Mouse (Mus musculus) stomach, embryonic 15.5 days (tissue): Measurements from ENCODE around the gene Slmap. TPM values are rescaled to one million over a fixed set of nuclear protein-coding genes. Genes with fewer than 3 reads are reported as not detected.
"Not testable (repeated sequence)": the region's sequence is repeated elsewhere in the genome, so short reads cannot be mapped to it uniquely, and the experiment has no call there.

ENCODE experiments used
- ATAC-seq: fragments of 200-750 bp; cut with Nextera tagmentation; 2 replicates; pipeline ENCODE4 v1.8.0; 2017; ENCODE audit warnings: low read depth, moderate number of reproducible peaks, moderate TSS enrichment; ENCODE audit not compliant: insufficient read depth, low FRiP score
- H3K27ac ChIP-seq: fragments of 300-500 bp; sonication (generic); 2 replicates; pipeline ENCODE4 v1.5.1; 2015; ENCODE audit warnings: mild to moderate bottlenecking, inconsistent platforms
- H3K27me3 ChIP-seq: fragments of 300-500 bp; sonication (generic); replicated peaks from 2 replicates; pipeline ENCODE4 v1.6.1; 2015; ENCODE audit warnings: inconsistent platforms
- H3K36me3 ChIP-seq: fragments of 300-500 bp; sonication (generic); 2 replicates; pipeline ENCODE4 v1.6.1; 2015; ENCODE audit warnings: inconsistent platforms
- H3K4me1 ChIP-seq: fragments of 300-500 bp; sonication (generic); 2 replicates; pipeline ENCODE4 v1.6.1; 2015; ENCODE audit warnings: inconsistent platforms
- H3K4me2 ChIP-seq: fragments of 300-500 bp; sonication (generic); 2 replicates; pipeline ENCODE4 v1.6.1; 2015; ENCODE audit warnings: mild to moderate bottlenecking, inconsistent platforms
- H3K4me3 ChIP-seq: fragments of 300-500 bp; sonication (generic); replicated peaks from 2 replicates; pipeline ENCODE4 v1.5.1; 2015; ENCODE audit warnings: inconsistent platforms
- H3K9ac ChIP-seq: fragments of 300-500 bp; sonication (generic); 2 replicates; pipeline ENCODE4 v1.6.1; 2015; ENCODE audit warnings: inconsistent platforms
- H3K9me3 ChIP-seq: fragments of 300-500 bp; sonication (generic); 2 replicates; pipeline ENCODE4 v1.6.1; 2016; ENCODE audit warnings: inconsistent platforms
- WGBS: fragments of 180-500 bp; shearing (Covaris S2); methylation state at CpG from one replicate; pipeline ENCODE4 v1.1.7; 2015; 5-methylcytosine and 5-hydroxymethylcytosine counted together
- polyA plus RNA-seq: library from polyadenylated mRNA; unstranded; fragments of >200 nt; fragmentation: Nextera tagmentation; extraction: Ambion mirVana; gene quantifications from 2 replicates; pipeline ENCODE4 v1.2.1, GENCODE M21; 2015

Gene Slmap
- polyA plus RNA-seq, 1 experiment from 2014 or later = 48.3 TPM

DNA sequence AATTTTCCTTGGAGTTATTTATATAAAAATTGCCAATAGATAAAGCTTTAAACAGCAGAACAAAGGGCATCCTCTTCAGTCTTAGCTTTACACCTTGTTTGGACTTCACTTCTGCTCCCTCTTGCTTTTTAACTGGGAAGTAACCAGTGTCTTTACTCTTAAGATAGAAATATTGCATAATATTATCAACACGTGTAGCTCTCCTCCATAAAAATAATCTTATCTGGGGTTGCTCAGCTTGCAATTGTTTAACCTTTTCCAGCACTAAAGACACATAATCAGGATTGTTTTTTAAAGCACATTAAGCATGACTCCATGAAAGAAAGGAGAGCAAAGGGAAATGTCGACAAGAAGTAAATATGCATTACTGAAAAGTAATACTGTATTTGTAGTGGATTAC lies 114.5 kb downstream of the Slmap start:
- no peaks in the 10 kb centered on the region for H3K4me1 ChIP-seq
- no peak overlapping the region for H3K4me2 ChIP-seq
- no peak overlapping the region for H3K9ac ChIP-seq
- WGBS = 53% methylated on average over 2 of the region's 2 CpGs
- no peak overlapping the region for H3K27ac ChIP-seq
- no peaks in the 10 kb centered on the region for H3K27me3 ChIP-seq
- H3K4me3 ChIP-seq = no peak overlapping the region
- H3K36me3 ChIP-seq = peaks cover 4% of the 10 kb centered on the region; the same call in 1 of the 2 replicates
- no peaks in the 10 kb centered on the region for H3K9me3 ChIP-seq
- no peak for ATAC-seq

DNA sequence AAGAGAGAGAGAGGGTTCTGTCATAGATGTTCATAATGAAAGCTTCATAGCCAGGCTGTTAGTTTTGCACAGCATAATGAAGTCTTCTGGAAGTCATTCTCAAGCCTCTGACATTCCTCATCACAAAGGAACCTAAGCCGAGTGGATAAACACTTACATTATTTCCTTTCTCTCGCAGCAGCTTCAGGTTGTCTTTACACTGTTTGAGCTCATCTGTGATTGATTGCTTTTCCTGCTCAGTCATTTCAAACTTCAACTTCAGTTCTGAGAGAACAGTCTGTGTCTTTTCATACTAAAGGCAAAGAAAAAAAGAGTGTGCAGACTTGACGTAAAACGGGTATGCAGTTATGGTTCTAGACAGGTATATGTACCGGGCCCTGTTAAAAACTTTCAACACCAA lies 116.8 kb downstream of the Slmap start:
- no peak overlapping the region for H3K9ac ChIP-seq
- H3K27me3 ChIP-seq = no peaks in the 10 kb centered on the region
- H3K4me3 ChIP-seq = no peak overlapping the region
- WGBS = 46% methylated on average over 5 of the region's 5 CpGs
- no peak overlapping the region for H3K4me2 ChIP-seq
- H3K27ac ChIP-seq = no peak overlapping the region
- no peak for ATAC-seq
- peaks cover 7% of the 10 kb centered on the region; the same call in 1 of the 2 replicates for H3K36me3 ChIP-seq
- no peaks in the 10 kb centered on the region for H3K9me3 ChIP-seq
- no peaks in the 10 kb centered on the region for H3K4me1 ChIP-seq

DNA sequence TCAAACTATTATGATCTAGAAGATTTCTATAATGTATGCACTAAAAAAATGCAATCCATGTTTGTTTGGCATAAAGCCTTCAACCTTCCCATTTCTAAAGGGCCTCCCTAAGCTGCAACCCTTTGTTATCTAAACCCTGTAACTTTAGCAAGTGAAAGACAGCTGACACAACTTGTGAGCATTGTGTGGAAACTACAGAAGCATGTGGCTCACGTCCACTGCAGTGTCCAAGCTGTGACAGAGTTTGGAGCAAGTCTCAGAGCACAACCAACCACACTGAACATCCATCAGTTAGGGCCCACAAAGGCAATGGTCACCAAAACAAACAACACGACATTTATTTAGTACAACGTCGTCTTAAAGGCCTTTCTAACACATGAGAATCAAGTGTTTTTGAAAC lies 117.6 kb downstream of the Slmap start:
- Histone ChIP-seq H3K27ac (no peak overlapping the region), H3K27me3 (no peaks in the 10 kb centered on the region), H3K36me3 (0 out of 2 replicates have a peak, but pooled peaks cover 2% of the 10 kb centered on the region), H3K4me1 (no peaks in the 10 kb centered on the region), H3K9me3 (no peaks in the 10 kb centered on the region), H3K4me2 (no peak overlapping the region), H3K9ac (no peak overlapping the region), H3K4me3 (no peak overlapping the region)
- 72% methylated on average over 4 of the region's 4 CpGs for WGBS
- ATAC-seq = no peak

DNA sequence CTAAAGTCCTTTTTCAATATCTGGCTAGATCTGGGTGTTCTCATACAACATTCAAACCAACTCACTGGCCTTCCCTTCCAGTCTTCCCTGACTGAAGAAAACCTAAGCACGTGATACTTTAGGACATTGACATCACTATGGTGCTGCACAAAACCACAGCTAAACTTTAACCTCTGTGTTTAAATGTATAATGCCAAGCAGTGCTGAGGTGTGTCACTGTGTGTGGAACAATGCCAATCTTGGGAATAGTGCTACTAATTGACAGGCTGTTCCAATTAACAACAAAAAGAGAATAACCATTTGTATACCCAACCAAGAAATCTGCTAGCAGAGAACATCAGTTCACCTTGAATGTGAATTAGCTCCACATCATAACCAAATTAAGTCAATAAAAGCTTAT lies 121.2 kb downstream of the Slmap start:
- 77% methylated on average over 1 of the region's 1 CpGs for WGBS
- H3K4me3 ChIP-seq = no peak overlapping the region
- H3K4me1 ChIP-seq = no peaks in the 10 kb centered on the region
- no peak overlapping the region for H3K4me2 ChIP-seq
- H3K27ac ChIP-seq = no peak overlapping the region
- no peak overlapping the region for H3K9ac ChIP-seq
- ATAC-seq = no peak
- 0 out of 2 replicates have a peak, but pooled peaks cover 2% of the 10 kb centered on the region for H3K36me3 ChIP-seq
- H3K9me3 ChIP-seq = no peaks in the 10 kb centered on the region
- H3K27me3 ChIP-seq = no peaks in the 10 kb centered on the region

DNA sequence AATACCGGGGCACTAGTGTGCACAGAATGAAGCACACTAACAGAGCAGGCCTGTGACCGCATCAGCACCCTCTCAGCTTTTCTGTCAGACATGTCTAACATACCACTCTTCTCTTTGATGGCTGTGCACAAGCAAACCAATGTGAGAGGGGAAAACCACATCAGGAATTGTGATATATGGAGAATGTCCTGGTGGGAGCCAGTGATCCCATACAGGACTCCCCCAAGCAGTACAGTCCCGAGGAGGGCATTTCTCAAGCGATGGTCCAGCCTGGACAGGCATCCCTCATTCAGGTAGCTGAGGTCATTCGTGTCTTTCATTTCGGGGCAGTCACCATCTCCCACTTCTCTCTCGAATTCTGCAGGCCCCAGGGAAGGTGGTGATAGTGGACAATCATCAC lies 128.0 kb downstream of the Slmap start:
- H3K4me1 ChIP-seq = no peaks in the 10 kb centered on the region
- 89% methylated on average over 7 of the region's 7 CpGs for WGBS
- no peak overlapping the region for H3K4me2 ChIP-seq
- H3K9me3 ChIP-seq = no peaks in the 10 kb centered on the region
- no peaks in the 10 kb centered on the region for H3K27me3 ChIP-seq
- no peak for ATAC-seq
- no peak overlapping the region for H3K27ac ChIP-seq
- no peak overlapping the region for H3K4me3 ChIP-seq
- H3K9ac ChIP-seq = no peak overlapping the region
- H3K36me3 ChIP-seq = 0 out of 2 replicates have a peak, but pooled peaks cover 3% of the 10 kb centered on the region

DNA sequence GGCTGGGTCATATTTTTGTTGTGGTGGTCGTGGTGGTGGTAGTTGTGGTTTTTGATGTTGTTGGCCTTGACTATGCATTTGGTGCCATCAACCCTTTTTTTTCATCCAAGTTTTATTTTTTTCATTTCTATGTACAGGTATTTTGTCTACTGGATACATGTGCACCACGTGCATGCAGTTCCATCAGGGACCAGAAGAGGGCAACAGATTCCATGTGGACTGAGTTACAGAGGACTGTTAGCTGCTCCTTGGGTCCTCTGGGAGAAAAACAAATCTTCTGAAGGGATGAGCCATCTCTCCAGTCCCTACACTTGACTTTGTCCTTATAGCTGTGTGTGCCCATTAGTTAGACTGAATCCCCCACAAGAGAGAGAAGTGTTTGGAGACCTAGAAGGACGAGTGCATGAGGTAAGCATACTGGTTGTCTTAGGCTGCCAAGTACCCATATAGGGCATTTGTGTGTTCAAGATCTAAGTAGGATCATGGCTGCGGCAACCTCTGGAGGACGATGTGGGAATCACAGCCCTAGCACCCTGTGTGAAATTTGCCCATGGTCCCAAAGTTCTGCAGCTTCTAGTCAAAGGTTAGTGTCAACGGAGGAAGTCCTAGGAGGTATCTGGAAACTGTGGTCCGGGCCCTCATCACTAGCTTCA lies 136.1 kb downstream of the Slmap start:
- ATAC-seq = no peak
- WGBS = 92% methylated on average over 7 of the region's 7 CpGs
- no peak overlapping the region for H3K27ac ChIP-seq
- 0 out of 2 replicates have a peak, but pooled peaks cover 3% of the 10 kb centered on the region for H3K36me3 ChIP-seq
- H3K4me2 ChIP-seq = no peak overlapping the region
- no peaks in the 10 kb centered on the region for H3K4me1 ChIP-seq
- H3K27me3 ChIP-seq = no peaks in the 10 kb centered on the region
- no peaks in the 10 kb centered on the region for H3K9me3 ChIP-seq
- H3K9ac ChIP-seq = no peak overlapping the region
- H3K4me3 ChIP-seq = no peak overlapping the region

DNA sequence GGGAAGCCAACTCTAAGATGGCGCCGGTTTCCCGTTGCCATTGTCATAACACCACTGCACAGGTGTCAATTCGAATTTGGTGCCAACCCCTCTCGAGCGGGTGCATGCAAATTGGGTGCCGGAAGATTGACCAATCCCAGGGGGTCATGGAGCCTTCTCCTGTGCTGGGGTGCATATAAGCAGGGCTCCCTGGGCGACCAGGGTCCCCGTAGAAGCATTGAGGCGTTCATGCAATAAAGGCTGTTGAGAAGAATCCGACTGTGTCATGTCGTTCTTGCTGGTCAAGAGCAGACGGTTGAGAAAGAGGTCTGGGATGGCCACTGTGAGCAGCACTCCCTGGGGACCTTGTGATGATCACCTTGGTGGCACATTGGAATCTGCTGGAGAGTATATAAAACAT lies 142.9 kb downstream of the Slmap start:
- Histone ChIP-seq H3K4me3 (no peak overlapping the region), H3K9ac (no peak overlapping the region), H3K27ac (no peak overlapping the region), H3K4me2 (no peak overlapping the region), H3K9me3 (no peaks in the 10 kb centered on the region), H3K4me1 (no peaks in the 10 kb centered on the region), H3K36me3 (0 out of 2 replicates have a peak, but pooled peaks cover 3% of the 10 kb centered on the region), H3K27me3 (no peaks in the 10 kb centered on the region)
- WGBS = 89% methylated on average over 13 of the region's 13 CpGs
- ATAC-seq = no peak

DNA sequence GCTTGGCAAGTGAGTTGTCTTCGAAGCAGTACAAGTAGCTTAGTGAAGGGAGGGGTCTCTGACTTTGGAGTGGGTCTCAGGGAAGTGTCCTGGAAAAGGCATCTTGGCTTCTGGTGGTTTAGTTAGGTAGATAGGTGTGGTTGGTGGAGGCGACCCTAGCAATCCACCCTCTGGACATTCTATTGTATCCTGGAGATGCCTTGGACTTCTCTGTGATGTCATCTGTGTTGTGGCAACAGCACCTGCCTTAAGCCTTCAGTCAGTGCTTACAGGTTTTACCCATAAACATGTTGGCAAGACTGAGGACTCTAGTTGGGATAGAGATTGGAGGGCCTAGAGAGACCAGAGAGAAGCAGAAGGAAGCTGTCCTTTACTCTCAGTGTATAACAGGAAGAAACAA lies 145.8 kb downstream of the Slmap start:
- H3K36me3 ChIP-seq, H3K4me3 ChIP-seq, H3K4me2 ChIP-seq, H3K27me3 ChIP-seq, H3K9me3 ChIP-seq, H3K9ac ChIP-seq, H3K27ac ChIP-seq, ATAC-seq, H3K4me1 ChIP-seq: not testable (repeated sequence)
- 86% methylated on average over 2 of the region's 2 CpGs for WGBS

DNA sequence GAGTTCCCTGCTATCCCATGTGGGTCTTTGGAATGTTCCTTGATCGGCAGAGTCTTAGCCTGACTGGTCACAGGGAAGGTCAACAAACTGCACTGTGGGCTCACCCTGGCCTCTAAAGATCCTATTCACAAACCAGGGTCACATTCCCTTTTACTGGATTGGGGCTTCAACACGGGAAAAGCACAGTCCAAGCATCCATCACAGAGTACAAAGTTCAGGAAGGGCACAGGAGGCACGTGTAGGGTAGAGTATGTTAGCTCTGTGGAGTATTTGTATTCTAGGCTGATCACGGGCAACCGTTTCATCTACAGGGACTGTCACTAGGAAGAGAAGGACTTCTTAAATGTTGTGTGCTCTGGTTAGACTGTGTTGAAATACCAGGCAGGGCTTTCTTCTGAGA lies 147.7 kb downstream of the Slmap start:
- ATAC-seq = not testable (repeated sequence)

DNA sequence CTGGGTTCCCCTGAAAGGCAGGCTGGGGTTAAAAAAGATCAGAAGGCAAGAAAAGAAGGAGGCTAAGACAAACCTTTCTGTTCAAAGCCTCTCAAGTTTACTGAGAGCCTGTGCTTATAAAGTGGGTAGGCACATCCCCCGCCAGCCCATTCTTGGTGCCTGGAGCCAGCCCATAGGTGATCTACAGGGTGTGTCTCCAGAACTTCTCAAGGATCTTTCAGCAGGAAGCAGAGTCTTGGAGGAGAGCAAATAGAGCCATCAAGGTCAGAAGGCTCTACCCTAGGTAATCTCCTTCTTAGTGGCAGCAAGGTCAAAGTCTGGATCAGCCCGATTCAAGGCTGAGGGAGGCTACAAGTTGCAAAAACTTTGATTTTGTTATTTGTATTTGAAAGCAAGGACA lies 149.1 kb downstream of the Slmap start:
- not testable (repeated sequence) for H3K9me3 ChIP-seq, ATAC-seq, H3K9ac ChIP-seq, H3K4me2 ChIP-seq, H3K4me3 ChIP-seq, H3K27ac ChIP-seq, H3K36me3 ChIP-seq, H3K4me1 ChIP-seq, H3K27me3 ChIP-seq
- WGBS = 72% methylated on average over 2 of the region's 2 CpGs

More for the DNA sequence above, 147.7 kb downstream of the Slmap start:
- H3K9me3 ChIP-seq, H3K9ac ChIP-seq, H3K27me3 ChIP-seq, H3K36me3 ChIP-seq, H3K27ac ChIP-seq, H3K4me2 ChIP-seq, H3K4me3 ChIP-seq, H3K4me1 ChIP-seq: not testable (repeated sequence)
- 49% methylated on average over 5 of the region's 5 CpGs for WGBS

DNA sequence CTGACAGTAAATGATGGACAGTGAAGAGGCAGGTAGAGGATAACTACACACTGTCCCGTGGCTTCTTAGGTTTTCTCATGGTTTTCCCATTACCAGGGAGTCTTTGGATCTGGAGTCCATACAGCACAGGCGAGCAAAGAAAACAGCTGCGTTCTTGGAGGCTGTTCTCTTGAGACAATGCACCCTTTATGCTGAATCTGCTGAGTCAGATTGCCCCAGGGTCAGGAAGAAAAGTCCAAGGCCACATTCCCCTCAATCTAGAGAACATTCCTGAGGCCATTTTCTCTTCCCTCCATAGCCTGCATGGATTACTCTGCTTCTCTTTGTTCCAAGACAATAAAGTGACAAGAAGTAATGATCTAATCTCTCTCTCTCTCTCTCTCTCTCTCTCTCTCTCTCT lies 155.7 kb downstream of the Slmap start:
- ATAC-seq = no peak
- Histone ChIP-seq H3K9me3 (no peaks in the 10 kb centered on the region), H3K36me3 (no peaks in the 10 kb centered on the region), H3K27ac (no peak overlapping the region), H3K4me1 (no peaks in the 10 kb centered on the region), H3K4me2 (no peak overlapping the region), H3K9ac (no peak overlapping the region), H3K4me3 (no peak overlapping the region), H3K27me3 (no peaks in the 10 kb centered on the region)
- WGBS = 42% methylated on average over 3 of the region's 3 CpGs

DNA sequence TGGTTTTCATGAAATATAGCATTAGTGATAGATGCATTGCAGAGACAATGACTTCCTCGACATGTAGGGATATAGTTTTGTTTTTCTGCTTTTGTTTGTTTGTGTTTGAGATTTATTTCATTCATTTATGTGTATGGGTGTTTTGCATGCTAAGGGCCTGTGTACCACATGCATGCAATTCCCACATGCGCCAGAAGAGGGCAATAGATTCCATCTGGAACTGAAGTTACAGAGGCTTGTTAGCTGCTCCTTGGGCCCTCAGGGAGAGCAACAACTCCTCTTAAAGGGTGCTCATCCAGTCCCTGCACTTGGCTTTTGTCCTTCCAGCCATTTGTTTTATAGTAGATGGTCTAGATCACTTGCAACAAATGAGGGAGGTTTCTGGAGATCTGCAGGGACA lies 158.1 kb downstream of the Slmap start:
- ATAC-seq = no peak
- 3% methylated on average over 2 of the region's 2 CpGs for WGBS
- H3K4me1 ChIP-seq = no peaks in the 10 kb centered on the region
- no peaks in the 10 kb centered on the region for H3K36me3 ChIP-seq
- no peak overlapping the region for H3K4me2 ChIP-seq
- no peaks in the 10 kb centered on the region for H3K27me3 ChIP-seq
- H3K27ac ChIP-seq = no peak overlapping the region
- H3K9ac ChIP-seq = no peak overlapping the region
- no peak overlapping the region for H3K4me3 ChIP-seq
- H3K9me3 ChIP-seq = no peaks in the 10 kb centered on the region
